12 mouse cellular contexts compared by ENCODE assay signal in the genomic region with DNA sequence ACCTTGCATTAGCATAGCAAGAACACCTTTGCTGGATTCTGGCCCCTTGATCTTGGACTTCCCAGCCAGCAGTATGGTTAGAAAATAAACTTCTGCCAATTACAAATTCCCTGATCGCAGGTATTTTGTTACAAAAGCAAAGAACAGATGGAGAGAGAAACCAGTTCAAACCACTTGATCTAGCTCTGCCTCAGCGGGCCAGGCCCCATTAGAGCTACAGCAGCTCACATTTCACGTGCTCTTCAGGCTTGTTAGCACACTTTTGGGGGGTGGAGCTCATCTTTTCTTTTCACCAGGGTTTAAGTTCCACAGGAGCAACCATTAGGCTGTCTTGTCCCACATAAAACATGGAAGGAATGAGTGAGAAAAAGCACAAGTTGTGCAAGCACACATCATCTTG.
"Had no signal": no experiment of that assay in that cellular context is flagged by ENCODE, and none has a peak within 500 bp of the region (broad histone marks: within the 10 kb centered on the region; RNA-seq: fewer than 3 reads in every experiment).

No protein-coding gene starts in this region.

- H3K4me2 ChIP-seq: limb, embryonic 13.5 days; liver, embryonic 12.5 days; liver, embryonic 15.5 days; midbrain, embryonic 12.5 days had no signal

- H3K27ac ChIP-seq: limb, embryonic 10.5 days; limb, embryonic 13.5 days; liver, embryonic 12.5 days; liver, embryonic 15.5 days; macrophage; midbrain, embryonic 12.5 days had no signal

- H3K27me3 ChIP-seq: limb, embryonic 13.5 days; liver, embryonic 15.5 days; midbrain, embryonic 12.5 days had no signal

- H3K36me3 ChIP-seq: limb, embryonic 10.5 days; limb, embryonic 13.5 days; liver, embryonic 12.5 days; liver, embryonic 15.5 days; midbrain, embryonic 12.5 days had no signal

- DNase-seq: kidney, postnatal 14 days; kidney, postnatal 4 days; liver; lung, adult 18-20 months; thymus, adult 18-20 months; thymus, postnatal 36 days had no signal

- ATAC-seq: liver, embryonic 12.5 days had no signal

- H3K9me3 ChIP-seq: limb, embryonic 10.5 days; limb, embryonic 13.5 days; liver, embryonic 12.5 days; liver, embryonic 15.5 days; midbrain, embryonic 12.5 days had no signal

- H3K9ac ChIP-seq: limb, embryonic 13.5 days; liver, embryonic 12.5 days; liver, embryonic 15.5 days; midbrain, embryonic 12.5 days had no signal

- H3K4me3 ChIP-seq: limb, embryonic 10.5 days; limb, embryonic 13.5 days; liver, embryonic 12.5 days; liver, embryonic 15.5 days; midbrain, embryonic 12.5 days had no signal

- H3K4me1 ChIP-seq: liver, embryonic 12.5 days; liver, embryonic 15.5 days; midbrain, embryonic 12.5 days had no signal
